Mouse (Mus musculus): Measurements from ENCODE around the gene Smpd3.
"Not testable (repeated sequence)": the region's sequence is repeated elsewhere in the genome, so short reads cannot be mapped to it uniquely, and the experiment has no call there.

Smpd3 gene

DNA sequence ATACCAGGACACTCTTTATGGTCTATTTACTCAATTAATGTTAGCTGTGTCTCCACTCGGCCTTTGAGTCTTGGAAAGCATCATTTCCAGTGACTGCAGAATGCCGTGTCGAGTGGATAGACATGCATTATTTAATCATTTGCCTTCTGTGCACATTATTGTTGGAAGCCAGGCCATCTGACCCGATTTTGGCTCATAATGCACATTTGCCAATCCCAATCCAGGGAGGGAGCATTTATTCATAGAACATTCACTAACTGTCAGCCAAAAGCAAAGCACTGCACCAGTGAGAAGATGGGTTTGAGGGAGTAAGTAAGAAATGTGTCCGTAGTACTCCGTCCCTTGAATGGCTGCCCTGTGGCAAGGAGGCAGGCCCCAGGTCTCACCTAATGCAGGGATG is 17.8 kb downstream of the Smpd3 start:
- DNase-seq: no peak

DNA sequence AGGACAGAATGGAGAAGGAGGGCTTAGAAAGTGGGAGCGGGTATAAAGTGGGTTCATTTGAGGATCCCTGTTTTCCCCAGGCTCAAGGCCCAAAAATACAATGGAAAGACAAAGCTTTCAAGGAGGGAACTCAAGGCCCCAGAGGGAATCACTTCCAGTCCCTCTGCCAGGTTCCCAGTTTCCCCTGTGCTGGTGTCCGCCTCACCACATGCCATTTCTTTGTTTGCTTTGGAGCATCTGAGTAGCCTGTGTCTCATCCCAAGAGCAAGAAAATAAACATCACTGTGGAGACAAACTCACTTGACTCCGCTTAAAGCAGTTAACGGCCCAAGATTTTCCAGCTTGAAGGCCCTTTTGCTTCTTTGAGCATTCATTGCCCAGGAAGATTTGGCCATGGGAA is 20.7 kb downstream of the Smpd3 start:
- no peak for DNase-seq

DNA sequence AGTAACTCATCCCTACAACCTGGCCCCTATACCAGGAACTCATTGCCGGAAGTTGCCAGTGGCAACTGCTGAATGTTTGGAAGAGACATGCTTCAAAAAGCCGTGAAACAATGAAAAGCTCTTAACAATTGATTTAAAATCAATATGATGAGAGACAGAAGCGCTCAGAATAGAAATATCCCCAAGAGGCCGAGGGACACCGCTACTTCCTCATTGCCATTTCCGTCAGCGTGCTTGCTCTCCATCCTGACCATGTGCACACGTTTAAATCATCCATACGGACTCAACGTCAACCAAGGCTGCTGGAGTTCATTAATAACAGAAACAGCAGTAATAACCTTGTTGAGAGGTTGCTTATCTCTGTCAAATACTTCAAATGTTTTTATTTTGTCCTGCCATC is 21.3 kb downstream of the Smpd3 start:
- no peak for DNase-seq

DNA sequence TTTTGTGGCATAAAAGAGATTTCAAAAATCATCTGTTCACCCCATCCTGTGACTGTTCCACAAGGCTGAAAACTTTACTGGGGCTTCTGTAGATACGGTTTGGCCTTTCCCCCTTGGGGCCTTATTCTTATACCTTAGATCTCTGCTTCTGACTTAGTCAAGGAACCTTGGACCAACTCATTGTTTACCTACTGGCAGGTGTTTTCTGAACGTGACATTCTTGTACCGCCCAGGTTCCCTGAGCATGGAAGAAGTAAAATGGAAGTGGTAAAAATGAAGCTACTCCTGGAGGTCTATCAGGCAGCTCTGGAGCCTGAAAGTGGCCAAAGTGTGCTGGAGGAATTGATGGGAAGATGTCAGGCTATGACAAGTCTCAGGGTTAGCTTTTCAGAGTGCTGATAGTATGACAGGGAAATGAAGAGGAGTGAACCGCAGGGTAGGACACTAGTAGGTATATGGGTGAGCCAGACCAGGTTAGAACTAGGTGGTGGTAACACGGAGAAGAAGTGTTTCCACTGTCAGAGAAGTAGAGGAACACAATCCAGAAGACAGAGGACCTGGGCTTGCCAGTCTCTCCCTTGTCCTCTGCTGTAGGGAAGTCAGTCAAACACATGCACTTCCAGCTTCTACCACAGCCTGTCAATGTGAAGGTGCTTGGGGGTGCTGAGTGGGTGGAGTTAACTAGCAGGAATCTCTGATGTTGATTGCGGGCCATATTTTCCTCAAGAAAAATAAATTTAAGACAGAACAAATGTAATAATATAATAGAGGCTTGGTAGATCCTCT is 22.2 kb downstream of the Smpd3 start:
- DNase-seq: no peak

DNA sequence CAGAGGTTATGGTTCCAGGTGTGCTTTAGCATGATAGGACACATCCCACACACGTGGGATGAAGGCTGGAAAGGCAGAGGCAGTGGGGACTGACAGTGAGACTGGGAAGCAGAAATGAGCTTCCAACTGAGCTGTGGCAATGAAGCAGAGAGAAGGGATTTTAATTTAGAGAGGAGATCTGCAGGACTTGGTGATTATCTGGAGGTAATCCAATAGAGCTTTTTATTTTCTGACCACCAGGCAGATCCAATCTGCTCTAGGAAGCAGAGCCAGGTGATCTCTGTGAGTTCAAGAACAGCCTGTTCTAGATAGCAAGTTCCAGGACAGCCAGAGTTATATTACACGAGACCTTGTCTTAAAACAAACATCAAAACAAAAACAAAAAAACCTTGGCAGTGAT is 24.0 kb downstream of the Smpd3 start:
- DNase-seq: no peak

DNA sequence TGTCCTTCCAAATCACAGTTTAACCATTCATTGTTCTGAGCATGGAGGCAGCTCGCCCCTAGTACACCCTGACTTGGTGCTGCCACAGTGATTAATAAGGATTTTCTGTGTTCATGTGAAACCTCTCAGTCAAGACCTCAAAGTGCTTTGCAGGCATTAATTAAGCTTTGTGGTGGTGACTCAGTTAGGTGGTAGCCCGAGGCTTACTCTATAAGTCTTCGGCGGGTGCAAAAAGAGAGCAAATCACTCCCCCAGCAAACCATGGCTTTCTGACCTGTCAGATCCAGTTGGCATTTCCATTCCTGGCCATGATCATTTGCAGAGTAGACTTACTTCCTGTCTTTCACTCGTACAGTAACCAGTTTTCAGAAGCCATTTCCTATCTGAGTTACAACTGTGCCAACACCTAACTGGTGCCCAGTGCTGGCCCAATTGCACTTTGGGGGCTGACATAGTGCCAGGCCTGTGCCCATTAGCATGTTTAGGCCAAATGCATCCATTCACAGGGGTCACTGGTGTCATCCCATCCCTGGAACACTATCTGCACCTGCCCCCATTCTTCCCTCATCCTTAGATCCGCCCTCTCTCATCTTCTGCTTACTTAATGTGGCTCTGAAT is 24.6 kb downstream of the Smpd3 start:
- DNase-seq: no peak

DNA sequence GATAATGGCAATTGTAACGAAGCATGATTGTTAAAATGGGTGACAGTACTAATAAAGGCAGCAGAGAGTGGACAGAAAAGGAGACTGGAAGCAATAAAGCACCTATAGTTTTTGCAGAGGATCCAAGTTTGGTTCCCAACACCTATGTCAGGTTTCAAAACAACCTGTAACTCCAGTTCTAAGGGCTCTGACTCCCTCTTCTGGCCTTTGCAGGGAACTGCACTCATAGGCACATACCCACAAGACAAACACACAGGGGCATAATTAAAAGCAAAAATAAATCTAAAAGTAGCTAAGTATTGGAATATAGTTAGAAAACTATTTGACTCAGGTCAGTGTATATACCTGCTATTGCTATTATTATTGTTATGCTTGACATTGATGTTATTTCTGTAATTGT is 25.8 kb downstream of the Smpd3 start:
- no peak for DNase-seq

DNA sequence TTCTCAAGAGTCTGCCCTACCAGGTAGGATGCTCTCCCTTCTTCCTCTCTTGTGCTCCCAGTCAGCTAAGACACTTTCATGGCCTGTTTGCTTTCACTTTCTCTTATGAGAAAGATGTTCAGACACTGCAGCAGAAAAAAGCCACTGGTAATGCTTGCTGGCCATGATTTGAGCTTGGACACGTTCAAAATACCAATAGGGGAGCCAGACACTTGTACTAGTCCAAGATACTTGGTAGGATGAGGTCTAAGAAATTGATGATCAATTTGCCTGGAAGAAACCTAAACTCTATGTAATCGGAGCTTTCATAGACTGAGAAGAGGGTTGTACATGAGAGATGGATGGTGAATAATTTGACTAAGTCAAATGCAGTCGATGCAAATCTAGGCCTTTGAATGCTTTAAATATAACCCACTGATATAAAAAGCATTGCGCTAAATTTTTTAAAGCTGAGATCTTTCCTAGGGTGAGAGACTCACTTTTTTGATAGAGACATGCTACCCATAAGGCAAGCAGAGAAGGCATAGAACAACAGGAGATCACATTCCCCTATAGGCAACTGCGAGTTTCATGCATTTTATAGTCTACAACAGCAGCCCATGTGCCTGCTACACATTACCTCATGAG is 27.6 kb downstream of the Smpd3 start:
- DNase-seq: no peak

DNA sequence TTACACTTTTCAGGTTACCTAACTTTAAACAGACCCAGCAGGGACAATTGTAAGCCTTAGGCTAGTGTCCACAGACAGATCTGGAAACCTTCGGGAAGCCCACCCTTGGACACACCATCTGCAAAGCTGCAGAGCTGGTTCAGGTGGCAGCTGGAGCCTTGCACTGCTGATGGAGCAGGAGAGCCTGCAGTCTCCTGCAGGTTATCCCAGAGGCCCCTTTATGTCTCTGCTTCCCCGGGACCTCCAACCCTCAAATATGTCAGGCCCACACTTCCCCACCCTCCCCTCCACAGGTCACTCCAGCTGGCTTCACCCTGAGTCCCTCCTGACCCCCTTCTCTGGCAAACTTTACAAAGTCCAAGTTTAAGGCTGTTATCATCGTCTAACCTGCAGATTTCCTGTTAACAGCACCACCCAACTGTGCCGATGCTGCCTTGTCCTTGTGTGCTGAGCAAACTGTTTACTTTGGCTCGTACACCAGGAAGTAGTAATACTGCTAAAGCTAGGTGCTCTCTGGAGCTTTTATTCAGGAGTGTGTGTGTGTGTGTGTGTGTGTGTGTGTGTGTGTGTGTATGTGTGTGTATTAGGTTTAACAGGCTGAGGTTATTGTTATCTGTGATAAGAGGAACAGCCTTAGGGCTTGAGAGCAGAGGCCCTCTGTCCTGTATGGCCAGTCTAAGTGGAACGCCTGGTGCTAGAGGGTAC is 29.6 kb downstream of the Smpd3 start:
- peak; percentile 67 for DNase-seq

DNA sequence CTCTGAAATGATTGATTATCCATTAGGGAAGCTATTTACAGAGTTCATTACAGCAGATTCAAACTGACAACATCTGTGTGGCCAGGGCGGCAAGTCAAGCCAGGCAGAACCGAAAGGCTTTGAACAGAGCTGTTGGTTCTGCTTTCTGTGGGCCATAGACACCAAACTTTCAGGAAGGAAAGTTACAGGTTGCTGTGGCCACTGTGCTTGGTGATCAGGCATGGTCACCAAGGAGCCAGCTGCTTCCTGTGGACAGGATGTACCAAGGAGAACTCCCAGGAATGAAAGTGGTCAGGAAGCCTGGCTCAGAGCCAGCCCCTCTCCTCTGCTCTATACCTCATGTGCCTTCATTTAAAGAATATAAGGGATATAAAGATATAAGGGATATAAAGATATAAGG is 30.2 kb downstream of the Smpd3 start:
- peak; percentile 32 for DNase-seq

DNA sequence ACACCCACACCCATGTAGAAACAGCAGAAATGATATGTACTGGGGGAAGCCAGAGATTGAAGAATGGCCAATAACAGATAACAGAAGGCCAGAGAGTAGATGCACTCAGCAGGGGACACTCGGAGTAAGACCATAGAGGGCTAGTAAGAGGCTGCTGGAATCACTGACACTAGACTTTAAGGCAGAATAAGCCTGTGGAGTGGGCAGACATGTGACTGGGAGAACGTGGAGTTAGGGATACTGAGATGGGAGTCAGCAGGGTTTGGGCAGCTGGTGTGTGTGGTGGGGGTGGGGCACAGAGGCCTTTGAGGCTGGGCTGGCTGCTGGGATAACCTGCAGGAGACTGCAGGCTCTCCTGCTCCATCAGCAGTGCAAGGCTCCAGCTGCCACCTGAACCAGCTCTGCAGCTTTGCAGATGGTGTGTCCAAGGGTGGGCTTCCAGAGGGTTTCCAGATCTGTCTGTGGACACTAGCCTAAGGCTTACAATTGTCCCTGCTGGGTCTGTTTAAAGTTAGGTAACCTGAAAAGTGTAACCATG is 31.0 kb downstream of the Smpd3 start:
- DNase-seq: not testable (repeated sequence)

DNA sequence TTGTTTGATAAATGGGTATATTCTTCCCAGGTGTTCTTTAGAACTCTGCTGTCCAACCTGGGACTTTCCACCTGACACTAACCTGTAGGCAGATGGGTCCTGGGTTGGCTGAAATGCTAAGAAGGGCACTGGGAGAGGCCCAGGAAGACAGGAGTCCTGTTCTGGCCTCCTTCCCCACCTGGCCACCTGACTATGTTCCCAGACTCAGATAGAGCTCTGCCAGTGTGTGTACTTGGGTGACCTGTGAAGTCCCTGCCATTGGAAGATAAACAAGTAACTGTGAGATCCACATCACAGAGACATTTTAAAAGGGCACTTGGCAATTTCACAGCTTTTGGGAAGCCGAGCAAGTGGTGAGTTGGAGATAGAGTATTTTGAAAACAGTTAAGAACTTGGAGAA is 31.7 kb downstream of the Smpd3 start:
- no peak for DNase-seq

DNA sequence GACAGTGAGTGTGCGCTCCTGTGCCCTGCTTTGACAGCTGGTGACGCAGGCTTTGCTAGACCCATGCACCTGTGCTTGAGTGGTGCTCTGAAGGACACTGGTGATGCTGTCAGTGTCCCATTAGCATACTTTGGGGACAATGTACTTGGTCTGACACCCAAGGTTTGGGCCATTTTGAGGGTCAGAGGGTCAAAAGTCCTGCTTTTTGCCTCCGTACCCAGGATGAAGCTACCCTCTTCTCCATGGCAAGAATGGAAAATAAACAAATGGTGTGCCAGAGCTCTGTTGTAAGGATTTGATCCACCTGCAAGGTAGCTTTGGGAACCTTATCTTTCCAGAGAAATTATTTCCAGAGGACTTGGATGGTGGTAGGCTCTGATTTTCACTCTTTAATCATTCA is 32.5 kb downstream of the Smpd3 start:
- DNase-seq: no peak

DNA sequence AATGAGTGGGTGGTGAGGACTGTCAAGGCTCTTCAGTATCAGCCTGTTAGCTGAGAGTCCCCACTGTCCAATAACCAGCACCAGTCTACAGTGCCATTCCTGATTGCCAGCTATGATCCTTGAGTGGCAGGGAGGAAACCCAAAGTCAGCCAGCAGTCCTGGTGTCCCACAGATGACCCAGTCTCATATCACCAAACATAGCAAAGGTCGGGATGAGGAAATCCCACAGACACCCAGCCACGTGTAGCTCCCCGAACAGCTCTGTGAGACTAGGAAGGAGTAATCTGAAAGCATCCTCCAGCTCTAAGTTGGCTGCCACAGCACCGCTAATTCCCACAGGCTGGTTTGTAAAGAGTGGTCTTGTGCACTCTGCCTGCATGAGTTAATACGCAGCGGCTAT is 33.5 kb downstream of the Smpd3 start:
- DNase-seq: no peak

DNA sequence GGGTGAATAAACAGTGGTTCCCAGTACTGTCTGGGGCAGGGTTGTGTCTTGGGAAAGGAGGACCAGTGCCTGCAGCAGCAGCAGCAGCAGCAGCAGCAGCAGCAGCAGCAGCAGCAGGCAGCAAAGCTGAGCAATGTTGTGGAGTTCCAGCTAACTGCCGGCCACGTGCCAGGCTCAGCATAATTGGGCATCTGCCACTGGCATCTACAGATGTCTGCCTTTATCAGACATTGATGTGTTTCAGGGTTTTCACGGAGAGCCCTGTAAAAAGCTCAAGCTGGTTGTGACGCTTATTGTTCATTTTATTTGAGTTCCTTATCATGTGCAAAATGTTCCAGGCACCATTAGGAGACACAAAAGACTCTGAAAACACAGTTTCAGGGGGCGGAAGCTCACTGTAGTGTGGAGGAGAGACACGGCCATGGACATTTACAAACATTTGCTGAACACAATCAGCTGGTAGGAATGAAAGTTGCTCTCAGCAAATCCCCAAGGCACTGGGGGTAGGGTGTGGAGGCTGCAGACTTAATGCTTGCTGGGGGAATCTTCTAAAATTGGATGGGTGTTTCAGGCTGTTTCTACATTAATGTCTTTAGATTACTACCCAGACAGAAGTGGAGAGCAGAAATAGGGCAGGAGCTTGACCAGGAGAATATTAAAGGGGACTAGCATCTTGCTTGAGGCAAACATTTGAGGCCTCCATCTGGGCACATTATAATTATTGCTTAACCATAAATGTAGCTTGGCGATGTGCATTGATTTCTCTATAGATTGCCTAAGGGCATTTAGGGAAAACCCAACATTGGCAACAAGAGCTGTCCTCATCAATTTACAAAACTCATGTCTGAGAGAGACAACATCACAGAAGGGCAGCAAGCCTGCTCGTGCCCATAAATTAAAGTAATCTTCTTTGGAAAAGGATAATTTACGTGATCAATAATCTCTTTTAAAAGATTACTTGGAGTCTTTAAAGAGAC is 36.8 kb downstream of the Smpd3 start:
- no peak for DNase-seq

DNA sequence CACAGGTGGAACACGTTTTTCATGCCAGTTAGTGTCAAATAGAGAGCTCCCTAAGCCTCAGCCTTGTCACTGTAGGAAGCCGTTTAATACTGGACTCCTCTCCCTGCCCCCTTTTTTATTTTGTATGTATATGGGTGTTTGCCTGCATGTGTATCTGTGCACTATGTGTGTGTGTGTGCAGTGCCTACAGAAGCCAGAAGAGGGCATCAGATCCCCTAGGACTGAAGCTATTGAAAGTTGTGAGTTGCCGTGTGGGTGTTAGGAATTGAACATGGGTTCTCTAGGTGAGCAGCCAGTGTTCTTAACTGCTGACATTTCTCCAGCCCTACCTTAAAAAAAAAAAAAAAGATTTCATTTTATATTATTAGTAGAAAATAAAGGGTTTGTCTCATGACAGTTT is 38.1 kb downstream of the Smpd3 start:
- no peak for DNase-seq

DNA sequence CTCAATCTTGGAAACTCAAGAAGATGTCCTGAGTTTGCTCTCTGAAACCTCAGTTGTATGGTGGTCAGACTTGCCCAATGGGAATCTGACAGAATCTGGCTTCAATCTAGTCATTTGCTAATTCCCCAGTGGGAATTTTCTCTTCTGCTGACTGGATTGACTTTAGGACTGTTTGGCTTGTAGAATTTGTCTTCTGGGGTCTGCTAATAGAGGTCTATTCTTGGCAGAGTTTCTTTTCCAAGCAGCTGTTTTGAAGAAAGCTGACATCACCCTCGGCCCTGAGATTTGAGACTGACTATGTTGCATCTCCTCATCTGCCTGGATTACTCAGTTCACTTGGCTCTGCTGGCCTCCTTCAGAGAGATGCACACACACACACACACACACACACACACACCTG is 38.9 kb downstream of the Smpd3 start:
- DNase-seq: no peak

DNA sequence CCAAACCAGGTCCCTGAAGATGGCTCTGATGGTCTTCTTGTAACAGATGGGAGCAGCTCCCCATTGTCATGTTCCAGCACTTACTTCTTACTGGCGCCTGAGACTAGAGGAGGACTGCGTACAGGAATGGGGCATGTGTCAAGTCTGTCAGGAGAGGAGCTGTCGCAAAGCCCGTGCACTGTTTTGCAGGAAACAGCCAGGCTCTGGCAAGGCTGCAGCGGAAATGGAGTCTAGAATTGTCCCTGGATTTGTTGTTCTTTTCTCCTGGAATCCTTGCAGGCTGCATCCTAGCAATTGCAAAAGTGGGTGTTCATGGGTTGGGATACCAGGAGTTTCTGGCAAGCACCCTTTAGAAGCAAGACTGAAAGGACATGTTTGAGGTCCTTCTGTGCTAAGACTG is 39.5 kb downstream of the Smpd3 start:
- DNase-seq: peak; percentile 67

DNA sequence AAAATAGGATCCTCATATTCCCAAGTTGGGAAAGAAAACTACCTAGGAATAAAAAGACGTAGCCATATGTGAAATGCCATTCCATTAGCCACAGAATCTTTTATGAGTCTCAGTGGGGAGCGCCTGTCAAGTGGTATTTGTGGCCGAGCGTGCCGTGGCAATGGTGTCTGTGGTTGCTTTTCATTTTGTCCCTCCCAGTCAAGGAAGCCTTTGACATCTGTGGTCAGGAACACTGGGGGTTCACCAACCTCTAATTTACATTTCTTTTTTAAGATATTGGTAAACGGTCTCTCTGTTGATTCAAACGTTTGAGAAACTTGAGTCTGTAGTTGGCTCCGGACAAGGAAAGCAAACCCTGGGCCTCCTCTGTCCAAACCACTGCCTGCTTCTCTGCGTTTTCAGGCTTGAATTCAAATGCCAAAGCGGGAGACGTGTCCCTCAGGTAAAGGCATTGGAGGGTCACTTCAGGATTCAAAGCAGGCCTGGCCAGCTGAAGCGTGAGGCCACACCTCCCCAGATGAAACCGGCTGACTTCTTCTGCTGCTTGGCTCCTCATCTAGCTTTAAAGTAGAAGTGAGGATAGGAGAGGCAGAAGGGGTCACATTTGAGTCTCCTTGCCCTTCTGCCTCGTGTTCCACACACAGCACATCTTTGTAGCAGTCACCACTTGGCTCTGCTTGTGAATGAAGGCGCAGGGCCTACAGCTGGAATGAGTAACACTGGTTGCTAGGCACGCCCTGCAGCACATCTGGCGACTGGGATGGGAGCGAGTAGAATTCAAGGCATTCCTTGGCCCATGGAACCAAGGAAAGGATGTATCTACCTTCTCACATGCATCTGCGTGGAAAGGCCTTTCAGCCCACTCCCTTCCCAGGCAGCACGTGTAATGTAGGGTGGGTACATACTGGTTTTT is 45.0 kb downstream of the Smpd3 start:
- DNase-seq: no peak

DNA sequence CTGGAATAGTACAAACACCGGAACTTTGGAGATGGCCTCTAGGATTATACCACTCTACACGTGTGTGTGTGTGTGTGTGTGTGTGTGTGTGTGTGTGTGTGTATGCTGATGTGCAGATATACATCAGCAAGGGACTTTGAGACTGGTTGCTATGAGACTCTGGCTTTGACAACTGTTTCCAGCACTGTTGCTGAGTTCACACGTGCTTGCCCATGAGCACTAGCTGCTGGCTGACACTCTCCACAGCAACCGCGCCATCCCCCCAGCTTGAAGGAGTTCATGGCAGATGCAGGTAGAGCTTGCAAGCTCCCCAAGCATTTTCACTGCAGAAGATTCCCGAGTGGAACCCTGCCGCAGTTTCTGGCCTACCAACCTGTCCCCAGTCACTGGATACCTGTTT is 48.3 kb downstream of the Smpd3 start:
- DNase-seq: no peak

DNA sequence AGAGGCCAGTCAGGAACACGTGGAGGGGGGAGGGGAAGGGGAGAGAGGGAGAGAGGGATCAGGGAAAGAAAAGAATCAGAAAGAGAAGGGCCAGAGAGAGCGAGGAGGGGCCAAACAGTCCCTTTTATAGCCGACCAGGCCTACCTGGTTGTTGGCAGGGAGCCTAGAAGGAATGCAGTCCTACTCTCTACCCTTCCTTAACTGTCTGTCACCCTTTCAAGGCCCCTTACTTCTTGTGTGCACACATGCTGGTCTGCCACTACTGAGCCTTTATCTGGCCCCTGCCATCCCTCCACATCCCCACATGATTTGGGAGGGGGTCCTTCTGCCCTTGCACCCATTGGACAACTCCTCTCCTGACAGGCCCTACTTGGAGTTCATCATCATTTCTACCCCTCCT is 49.1 kb downstream of the Smpd3 start:
- DNase-seq: no peak

Data from lung, postnatal 10 days (tissue).